Mouse (Mus musculus) E14TG2a.4 (cell line): ENCODE measurements at regions not wholly inside any gene's neighbourhood (a gene's known extent, or its start where the extent isn't known, plus 50 kb on each side); places are given as distances from the start of the nearest gene placed in this dataset.

ENCODE experiments used
- H3K27me3 ChIP-seq: 2 replicates; pipeline ENCODE4 v1.6.1; 2014; ENCODE audit warnings: low read length, control low read depth; ENCODE audit not compliant: insufficient read depth
- H3K36me3 ChIP-seq: 2 replicates; pipeline ENCODE4 v1.6.1; 2014; ENCODE audit warnings: low read length, control low read depth; ENCODE audit not compliant: insufficient read depth
- H3K4me1 ChIP-seq: replicated peaks from 2 replicates; pipeline ENCODE4 v1.6.1; 2014; ENCODE audit warnings: low read depth, low read length, control low read depth
- H3K4me3 ChIP-seq: replicated peaks from 2 replicates; pipeline ENCODE4 v1.5.1; 2014; ENCODE audit warnings: mild to moderate bottlenecking, low read length
- H3K9me3 ChIP-seq: 2 replicates; pipeline ENCODE4 v1.6.1; 2014; ENCODE audit warnings: low read length, control low read depth
- CTCF ChIP-seq: conservative IDR thresholded peaks from 2 replicates; pipeline ENCODE4 v1.5.1; 2014; ENCODE audit warnings: low read length
- NANOG ChIP-seq: IDR thresholded peaks from 2 replicates; pipeline ENCODE4 v1.6.1; 2014; ENCODE audit warnings: borderline replicate concordance, low read length, mixed read lengths
- POU5F1 ChIP-seq: IDR thresholded peaks from 2 replicates; pipeline ENCODE4 v1.6.1; 2014; ENCODE audit warnings: low read length, borderline replicate concordance

GRCm38 (mm10) chr9:116472855-116473254 lies 297.7 kb upstream of the Tgfbr2 start:
- Histone ChIP-seq H3K36me3 (no peaks in the 10 kb centered on the region), H3K4me3 (no peak overlapping the region), H3K27me3 (no peaks in the 10 kb centered on the region), H3K9me3 (peaks cover 13% of the 10 kb centered on the region), H3K4me1 (peaks cover 13% of the 10 kb centered on the region)
- no peak for TF ChIP-seq POU5F1
- no peak for TF ChIP-seq NANOG
- peak; percentile 39 for TF ChIP-seq CTCF

- Histone ChIP-seq H3K4me1 (peaks cover 26% of the 10 kb centered on the region), H3K9me3 (peaks cover 15% of the 10 kb centered on the region), H3K36me3 (no peaks in the 10 kb centered on the region), H3K27me3 (no peaks in the 10 kb centered on the region), H3K4me3 (no peak overlapping the region)
- TF ChIP-seq NANOG, result no peak
- TF ChIP-seq CTCF, result no peak
- no peak for TF ChIP-seq POU5F1
These were observed 293.6 kb upstream of the Tgfbr2 start for GRCm38 (mm10) chr9:116468569-116469250.

- no peaks in the 10 kb centered on the region for H3K36me3 ChIP-seq
- H3K4me3 ChIP-seq, result no peak overlapping the region
- TF ChIP-seq NANOG (no peak), CTCF (no peak), POU5F1 (no peak)
- peaks cover 18% of the 10 kb centered on the region for H3K9me3 ChIP-seq
- H3K4me1 ChIP-seq, result peaks cover 38% of the 10 kb centered on the region
- no peaks in the 10 kb centered on the region for H3K27me3 ChIP-seq
These were observed 291.2 kb upstream of the Tgfbr2 start for GRCm38 (mm10) chr9:116466336-116466735.

GRCm38 (mm10) chr9:116464626-116465025 lies 289.5 kb upstream of the Tgfbr2 start:
- peaks cover 13% of the 10 kb centered on the region for H3K9me3 ChIP-seq
- TF ChIP-seq CTCF (no peak), POU5F1 (no peak), NANOG (no peak)
- H3K27me3 ChIP-seq, result no peaks in the 10 kb centered on the region
- H3K4me3 ChIP-seq, result no peak overlapping the region
- peaks cover 41% of the 10 kb centered on the region for H3K4me1 ChIP-seq
- no peaks in the 10 kb centered on the region for H3K36me3 ChIP-seq

- H3K27me3 ChIP-seq, result no peaks in the 10 kb centered on the region
- peaks cover 13% of the 10 kb centered on the region for H3K9me3 ChIP-seq
- TF ChIP-seq CTCF, result no peak
- TF ChIP-seq POU5F1, result no peak
- peak; percentile 54; the same call in 1 of the 2 replicates for TF ChIP-seq NANOG
- H3K36me3 ChIP-seq, result no peaks in the 10 kb centered on the region
- H3K4me1 ChIP-seq, result peaks cover 32% of the 10 kb centered on the region
- H3K4me3 ChIP-seq, result no peak overlapping the region
These were observed 287.1 kb upstream of the Tgfbr2 start for GRCm38 (mm10) chr9:116462232-116462631.

GRCm38 (mm10) chr9:116460022-116460421 lies 284.9 kb upstream of the Tgfbr2 start:
- Histone ChIP-seq H3K9me3 (peaks cover 13% of the 10 kb centered on the region), H3K36me3 (no peaks in the 10 kb centered on the region)

GRCm38 (mm10) chr9:116452050-116452449 lies 276.9 kb upstream of the Tgfbr2 start:
- H3K36me3 ChIP-seq, result no peaks in the 10 kb centered on the region
- H3K27me3 ChIP-seq, result no peaks in the 10 kb centered on the region
- no peak overlapping the region for H3K4me3 ChIP-seq
- TF ChIP-seq POU5F1 (no peak), NANOG (no peak), CTCF (no peak)
- H3K4me1 ChIP-seq, result peaks cover 22% of the 10 kb centered on the region
- H3K9me3 ChIP-seq, result no peaks in the 10 kb centered on the region

More at GRCm38 (mm10) chr9:116460022-116460421, 284.9 kb upstream of the Tgfbr2 start:
- no peak overlapping the region for H3K4me3 ChIP-seq
- TF ChIP-seq POU5F1, result no peak
- TF ChIP-seq CTCF, result no peak
- no peak for TF ChIP-seq NANOG
- H3K27me3 ChIP-seq, result no peaks in the 10 kb centered on the region
- peaks cover 27% of the 10 kb centered on the region for H3K4me1 ChIP-seq

- no peaks in the 10 kb centered on the region for H3K36me3 ChIP-seq
- no peak overlapping the region for H3K4me3 ChIP-seq
- TF ChIP-seq NANOG, result no peak
- no peak for TF ChIP-seq POU5F1
- TF ChIP-seq CTCF, result no peak
These were observed 275.7 kb upstream of the Tgfbr2 start for GRCm38 (mm10) chr9:116450829-116451228.

More at GRCm38 (mm10) chr9:116450829-116451228, 275.7 kb upstream of the Tgfbr2 start:
- no peaks in the 10 kb centered on the region for H3K27me3 ChIP-seq
- H3K4me1 ChIP-seq, result peaks cover 22% of the 10 kb centered on the region
- H3K9me3 ChIP-seq, result no peaks in the 10 kb centered on the region
